Mouse (Mus musculus) regulatory T cell (primary cell): ENCODE measurements around the gene Gpha2.

Experiments used
- in situ Hi-C: fragments of 300-600 bp; cut with MboI, MseI; formaldehyde crosslinking; loops from one replicate; pipeline ENCODE4 v1.15.1; 2025; ENCODE audit warnings: high pct_unique_total_duplicates

Gene Gpha2

DNA sequence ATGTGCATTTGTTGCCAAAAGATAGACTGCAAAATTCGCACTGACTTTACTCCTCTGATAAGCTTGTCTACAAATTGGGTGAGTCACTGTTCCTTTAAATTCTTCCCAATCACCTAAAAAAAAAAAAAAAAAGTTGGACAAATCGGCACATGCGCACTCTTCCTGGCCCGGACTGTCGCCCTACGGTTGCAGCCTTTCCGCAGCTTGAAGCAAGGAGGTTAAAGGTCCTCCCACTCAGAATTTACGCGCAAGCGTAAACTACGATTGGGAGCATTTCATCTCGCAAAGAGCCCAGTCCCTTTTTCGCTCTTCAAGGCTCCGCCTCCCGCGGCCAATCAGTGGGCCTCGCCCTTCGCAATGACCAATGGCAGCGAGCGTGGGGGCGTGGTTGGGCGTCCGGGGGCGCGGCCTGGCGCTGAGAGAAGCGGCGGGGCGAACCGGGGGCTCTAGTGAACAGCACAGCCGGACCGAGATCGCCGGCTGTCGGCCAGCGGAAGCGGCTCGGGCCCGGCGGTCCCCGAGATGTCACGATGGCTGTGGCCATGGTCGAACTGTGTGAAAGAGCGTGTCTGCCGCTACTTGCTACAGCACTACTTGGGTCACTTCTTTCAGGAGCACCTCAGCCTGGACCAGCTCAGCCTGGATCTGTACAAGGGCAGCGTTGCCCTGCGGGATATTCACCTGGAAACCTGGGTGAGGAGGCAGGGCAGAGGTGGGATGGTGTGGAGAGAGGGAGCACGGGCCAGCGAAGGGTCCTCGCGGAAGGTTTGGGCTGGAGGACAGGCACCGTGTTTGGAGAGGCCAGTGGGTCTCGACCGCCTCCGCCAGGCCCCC lies 15.3 kb downstream of the Gpha2 start, which contains the start of gene Atg2a:
Gene Atg2a (plus strand): TSS at position 395 of the 834 bp plus-strand sequence.
- in situ Hi-C loops: no loop called here

- in situ Hi-C loops: no loop called here
Observed at GRCm38 (mm10) chr19:6242281-6242680, 16.1 kb downstream of the Gpha2 start.

DNA sequence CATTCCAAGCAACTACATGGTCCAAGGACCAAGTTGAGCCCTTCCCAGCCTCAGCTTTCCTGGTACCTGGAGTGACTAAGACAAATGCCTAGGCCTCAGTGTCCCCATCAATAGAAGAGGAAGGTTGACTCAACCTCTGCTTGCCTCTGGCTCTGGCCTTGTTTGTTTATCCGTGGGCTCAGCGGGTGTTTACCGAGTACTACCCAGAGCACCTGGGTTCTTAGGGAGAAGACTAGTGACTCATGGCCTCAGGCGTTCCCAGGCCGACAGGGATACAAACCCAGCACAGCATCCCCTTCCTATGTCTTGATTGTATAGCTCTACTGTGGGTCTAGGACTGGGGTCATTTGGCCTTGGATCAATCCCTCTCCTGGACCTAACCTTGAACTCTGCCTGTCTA lies 17.0 kb downstream of the Gpha2 start:
- in situ Hi-C loops: no loop called here

DNA sequence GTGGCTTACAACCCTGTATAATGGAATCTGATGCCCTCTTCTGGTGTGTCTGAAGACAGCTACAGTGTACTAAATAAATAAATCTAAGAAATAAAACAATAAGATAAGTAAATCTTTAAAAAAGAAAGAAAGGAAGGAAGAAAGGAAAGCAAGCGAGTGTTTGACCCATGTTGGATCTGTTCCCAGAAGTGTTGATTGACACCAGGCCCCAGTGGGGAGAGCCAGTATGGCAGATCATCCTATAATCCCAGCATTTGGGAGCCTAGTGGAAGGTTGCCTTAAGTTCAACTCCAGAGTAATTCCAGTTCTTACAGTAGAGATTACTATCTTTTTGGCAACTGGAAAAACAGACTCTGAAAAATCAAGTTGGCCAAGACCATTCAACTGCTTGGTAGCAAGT lies 19.6 kb downstream of the Gpha2 start:
- in situ Hi-C loops: no loop called here

- in situ Hi-C loops: no loop called here
Observed at GRCm38 (mm10) chr19:6247526-6248300, 21.5 kb downstream of the Gpha2 start.

- in situ Hi-C loops: loop anchor here (5.0 kb wide), 1 partner anchor 51 kb away; no protein-coding TSS in a partner anchor
Observed at GRCm38 (mm10) chr19:6253021-6253420, 26.8 kb downstream of the Gpha2 start.

DNA sequence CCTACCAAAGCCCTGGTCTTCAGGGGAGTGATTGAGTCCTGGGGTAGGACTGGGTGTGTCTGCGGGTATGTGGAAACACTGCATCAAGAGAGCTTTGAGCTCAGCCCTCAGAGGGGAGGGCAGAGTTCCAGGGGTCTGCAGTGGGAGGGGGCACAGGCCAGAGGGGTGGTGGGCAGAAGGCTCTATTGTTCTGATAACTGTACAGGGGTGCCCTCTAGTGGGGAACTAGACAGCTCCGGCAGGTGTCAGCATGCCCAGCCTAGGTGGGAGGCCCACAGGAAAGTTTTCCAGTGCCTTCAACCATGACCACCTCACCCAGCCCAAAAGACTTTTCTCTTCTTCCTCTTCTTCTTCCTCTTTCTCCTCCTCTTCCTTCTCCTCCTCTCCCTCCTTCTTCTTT lies 34.2 kb downstream of the Gpha2 start:
- in situ Hi-C loops: no loop called here

DNA sequence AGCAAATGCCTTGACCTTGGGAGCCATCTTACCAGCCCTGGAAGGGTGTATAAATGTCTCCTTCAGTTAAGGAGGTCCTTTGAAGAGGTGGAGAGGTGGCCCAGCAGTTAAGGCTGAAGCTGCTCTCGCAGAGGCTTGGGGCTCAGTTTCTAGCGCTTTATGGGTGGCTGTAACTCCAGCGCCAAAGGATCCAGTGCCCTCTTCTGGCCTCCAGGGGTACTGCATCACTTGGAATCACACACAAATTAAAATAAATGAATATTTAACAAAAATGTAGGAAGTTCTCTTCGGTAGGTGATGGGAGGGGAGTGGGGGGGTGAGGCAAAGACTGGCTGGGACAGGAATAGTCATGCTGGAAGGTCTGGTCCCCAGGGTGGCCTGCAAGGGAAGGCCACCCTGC lies 34.8 kb downstream of the Gpha2 start:
- in situ Hi-C loops: no loop called here

DNA sequence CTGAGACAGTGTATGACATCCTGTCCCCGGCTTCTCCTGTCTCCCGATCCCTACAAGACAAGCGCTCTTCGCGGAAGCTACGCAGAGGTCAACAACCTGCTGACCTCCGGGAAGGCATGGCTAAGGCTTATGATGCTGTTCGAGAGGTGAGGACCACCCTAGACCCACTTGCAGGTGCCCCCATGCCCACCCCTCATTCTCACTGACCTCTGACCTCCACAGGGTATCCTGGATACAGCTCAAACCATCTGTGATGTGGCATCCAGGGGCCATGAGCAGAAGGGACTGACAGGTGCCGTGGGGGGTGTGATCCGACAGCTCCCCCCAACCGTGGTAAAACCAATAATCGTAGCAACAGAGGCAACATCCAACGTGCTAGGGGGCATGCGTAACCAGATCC lies 35.2 kb downstream of the Gpha2 start:
- in situ Hi-C loops: no loop called here

GRCm38 (mm10) chr19:6262222-6262621 lies 36.0 kb downstream of the Gpha2 start:
- in situ Hi-C loops: no loop called here

DNA sequence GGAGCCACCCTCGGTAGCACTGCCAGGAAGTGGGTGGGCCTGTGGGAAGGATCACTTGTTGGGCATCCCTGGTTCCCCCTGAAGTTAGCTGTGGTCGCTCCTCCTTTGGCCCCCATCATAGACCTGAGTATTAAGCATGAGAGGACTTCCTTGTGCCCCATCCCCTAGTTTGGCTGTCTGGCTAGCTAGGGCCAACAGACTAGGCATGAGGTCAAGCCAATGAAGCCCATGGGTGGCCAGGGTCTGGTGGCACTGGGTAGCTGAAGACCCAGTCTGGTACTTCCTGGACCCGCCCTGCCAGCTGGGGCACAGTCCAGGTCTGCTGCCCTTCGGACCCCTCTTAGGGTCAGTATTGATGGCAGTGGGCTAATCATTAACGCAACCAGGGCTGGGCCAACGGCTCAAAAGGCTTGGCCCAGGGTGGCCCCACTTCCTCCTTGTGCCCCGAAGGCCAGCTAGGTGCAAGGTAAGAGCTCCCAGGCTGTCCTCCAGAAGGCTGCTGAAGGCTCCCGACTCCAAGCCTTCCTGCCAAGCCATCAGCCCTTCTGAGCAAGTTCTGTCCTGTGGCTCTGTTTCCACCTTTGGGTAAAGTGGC lies 36.8 kb downstream of the Gpha2 start:
- in situ Hi-C loops: no loop called here

GRCm38 (mm10) chr19:6264200-6264599 lies 38.0 kb downstream of the Gpha2 start:
- in situ Hi-C loops: no loop called here

- in situ Hi-C loops: no loop called here
Observed at GRCm38 (mm10) chr19:6264945-6265344, 38.8 kb downstream of the Gpha2 start.

GRCm38 (mm10) chr19:6265727-6266182 lies 39.6 kb downstream of the Gpha2 start:
- in situ Hi-C loops: no loop called here

DNA sequence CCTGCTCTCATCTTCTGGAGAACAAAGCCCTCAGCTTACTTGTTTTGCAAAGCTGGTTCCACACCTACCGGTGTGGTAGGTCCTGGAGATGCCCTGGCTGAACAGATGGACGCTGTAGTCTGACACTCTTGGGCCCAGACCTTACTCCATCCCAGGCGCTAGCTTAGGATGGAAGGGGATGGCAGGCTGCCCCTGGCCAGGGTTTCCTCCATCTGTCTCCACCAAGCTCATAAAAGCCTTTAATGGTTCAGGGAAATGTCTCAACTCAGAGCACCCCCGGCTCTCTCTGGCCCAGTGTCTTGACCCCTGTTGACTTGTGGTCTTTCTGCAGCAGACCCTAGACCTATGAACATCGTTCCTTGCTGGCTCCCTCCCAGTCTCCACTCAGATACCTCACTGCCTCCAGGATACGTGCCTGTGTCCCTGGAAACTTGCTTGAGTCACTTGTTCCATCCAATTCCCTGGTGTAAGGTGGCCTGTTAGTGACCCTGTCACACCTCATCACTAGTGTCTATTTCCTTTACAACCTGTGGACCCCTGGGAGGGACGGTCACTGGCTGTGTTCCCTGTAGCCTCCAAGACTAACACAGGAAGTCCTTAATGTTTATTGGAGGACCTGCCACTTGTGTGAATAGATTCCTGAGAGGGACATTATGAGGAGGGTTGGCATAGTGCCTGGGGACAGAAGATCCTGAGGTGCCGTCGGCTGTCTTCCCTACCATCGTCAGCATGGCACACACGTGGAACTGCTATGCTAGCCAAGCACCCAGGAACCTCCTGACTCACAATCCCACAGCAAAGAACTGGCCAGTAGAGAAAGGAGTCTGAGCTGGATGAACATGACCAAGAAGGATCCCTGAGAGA lies 41.4 kb downstream of the Gpha2 start:
- in situ Hi-C loops: no loop called here

DNA sequence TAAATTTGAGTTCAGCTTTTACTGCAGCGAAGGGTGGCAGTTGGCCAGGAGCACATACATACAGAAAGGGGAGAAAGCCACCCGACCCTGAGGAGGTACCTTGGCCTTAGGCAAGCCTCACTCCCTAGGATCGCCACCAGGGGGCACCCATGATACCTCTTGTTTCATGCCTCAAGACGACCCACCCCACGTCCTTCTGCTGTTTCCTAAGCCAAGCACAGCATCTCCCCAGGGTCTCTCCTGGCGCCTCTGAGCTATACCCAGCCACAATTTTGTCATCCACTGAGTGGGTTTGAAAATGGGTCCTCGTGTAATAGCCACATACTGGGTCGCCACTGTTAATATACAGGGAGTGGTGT lies 42.0 kb downstream of the Gpha2 start:
- in situ Hi-C loops: no loop called here

DNA sequence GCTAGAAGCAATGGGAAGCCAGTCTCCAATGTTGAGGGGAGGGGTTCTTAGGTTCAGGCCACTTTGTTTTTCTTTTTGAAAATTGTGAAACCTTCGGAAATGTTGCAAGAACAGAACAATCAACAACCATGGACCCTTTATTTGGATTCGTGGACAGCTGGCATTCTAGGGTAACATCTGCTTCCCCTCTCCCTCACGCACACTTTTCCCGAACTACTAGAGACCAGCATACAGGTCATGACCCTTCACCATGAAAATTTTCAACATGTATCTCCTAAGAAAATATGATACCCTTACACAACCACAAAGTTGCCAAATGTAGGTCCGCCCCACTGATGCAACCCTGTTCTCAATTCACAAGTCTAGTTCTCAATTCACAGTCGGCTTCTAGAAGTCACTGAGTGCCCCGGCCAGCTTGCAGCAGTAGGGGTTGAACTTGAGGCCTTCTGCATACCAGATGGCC lies 42.5 kb downstream of the Gpha2 start:
- in situ Hi-C loops: no loop called here

- in situ Hi-C loops: loop anchor here (5.0 to 10.0 kb wide), 2 partner anchors 37 to 1225 kb away; partner anchors contain the start of genes Atl3 and Cdc42bpg
Observed at GRCm38 (mm10) chr19:6269798-6270475, 43.8 kb downstream of the Gpha2 start.

GRCm38 (mm10) chr19:6270661-6271060 lies 44.5 kb downstream of the Gpha2 start:
- in situ Hi-C loops: loop anchor here (5.0 to 10.0 kb wide), 2 partner anchors 37 to 1224 kb away; partner anchors contain the start of genes Atl3 and Cdc42bpg

DNA sequence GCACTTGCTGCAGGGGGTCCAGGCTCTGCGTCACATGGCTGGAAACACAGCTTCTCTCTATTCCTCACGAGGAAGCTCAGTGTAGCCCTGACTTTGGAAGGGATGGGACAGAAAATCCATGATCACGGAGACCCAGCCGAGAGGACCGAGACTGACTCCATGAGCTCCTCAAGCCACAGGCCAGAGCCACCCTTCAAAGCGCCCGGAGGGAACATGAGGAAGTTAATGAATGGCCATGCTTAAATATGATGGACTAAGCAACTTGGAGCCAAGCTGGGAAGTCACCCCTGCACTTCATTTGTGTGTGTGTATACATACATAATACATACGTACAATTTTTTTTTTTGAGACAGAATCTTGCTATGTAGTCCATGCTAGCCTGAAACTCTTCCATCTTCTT lies 45.0 kb downstream of the Gpha2 start:
- in situ Hi-C loops: loop anchor here (5.0 to 10.0 kb wide), 2 partner anchors 36 to 1224 kb away; partner anchors contain the start of genes Atl3 and Cdc42bpg
